Mouse (Mus musculus): ENCODE data around the gene Tgm2.

- TF ChIP-seq CTCF (IDR thresholded peaks at IDR 0.05; ENCODE audit: borderline replicate concordance, insufficient read depth, low read length): no peak
- TF ChIP-seq POLR2A (IDR thresholded peaks at IDR 0.05; ENCODE audit: low read depth, low read length): no peak
These were observed 7.5 kb downstream of the Tgm2 start for GRCm38 (mm10) chr2:158138778-158139177.
